ENCODE assay signal across 30 mouse cellular contexts in genomic region chr8:109424004-109424403, GRCm38 (mm10).
"Had no signal": no experiment of that assay in that cellular context is flagged by ENCODE, and none has a peak within 500 bp of the region (broad histone marks: within the 10 kb centered on the region; RNA-seq: fewer than 3 reads in every experiment).

No protein-coding gene starts in this region.

- H3K27ac ChIP-seq: left cerebral cortex, adult 2 months; limb, embryonic 12.5 days; limb, embryonic 13.5 days; limb, embryonic 15.5 days; liver, embryonic 12.5 days; liver, embryonic 13.5 days; liver, embryonic 14.5 days; liver, embryonic 15.5 days; lung, embryonic 15.5 days; macrophage; midbrain, embryonic 10.5 days; midbrain, embryonic 12.5 days; midbrain, embryonic 13.5 days; midbrain, embryonic 15.5 days; neural tube, embryonic 12.5 days had no signal

- H3K4me1 ChIP-seq: limb, embryonic 13.5 days; limb, embryonic 15.5 days; liver, embryonic 12.5 days; liver, embryonic 13.5 days; liver, embryonic 15.5 days; lung, embryonic 15.5 days; megakaryocyte, embryonic 14.5 days had no signal

- H3K36me3 ChIP-seq: limb, embryonic 12.5 days; limb, embryonic 13.5 days; limb, embryonic 15.5 days; liver, embryonic 12.5 days; liver, embryonic 13.5 days; liver, embryonic 15.5 days; lung, embryonic 15.5 days; midbrain, embryonic 10.5 days; midbrain, embryonic 12.5 days; midbrain, embryonic 13.5 days; midbrain, embryonic 15.5 days; neural tube, embryonic 12.5 days had no signal

- H3K9ac ChIP-seq: limb, embryonic 12.5 days; limb, embryonic 13.5 days; limb, embryonic 15.5 days; liver, embryonic 12.5 days; liver, embryonic 13.5 days; liver, embryonic 14.5 days; liver, embryonic 15.5 days; liver, postnatal 0 days; lung, embryonic 14.5 days; lung, embryonic 15.5 days; midbrain, embryonic 12.5 days; midbrain, embryonic 13.5 days; midbrain, embryonic 15.5 days; neural tube, embryonic 12.5 days had no signal

- ATAC-seq: liver, embryonic 12.5 days; liver, postnatal 0 days; midbrain, embryonic 13.5 days; midbrain, embryonic 15.5 days; midbrain, embryonic 16.5 days had no signal

- H3K4me2 ChIP-seq: limb, embryonic 12.5 days; limb, embryonic 13.5 days; limb, embryonic 15.5 days; liver, embryonic 11.5 days; liver, embryonic 12.5 days; liver, embryonic 13.5 days; liver, embryonic 15.5 days; lung, embryonic 14.5 days; lung, embryonic 15.5 days; midbrain, embryonic 11.5 days; midbrain, embryonic 12.5 days; midbrain, embryonic 13.5 days; midbrain, embryonic 15.5 days; neural tube, embryonic 12.5 days had no signal

- DNase-seq: left cerebral cortex, postnatal 4 days; liver; liver, embryonic 13.5 days; liver, postnatal 0 days; lung, adult 18-20 months; lung, adult 2 months; lung, embryonic 14.5 days; lung, postnatal 10 days; lung, postnatal 14 days; lung, postnatal 4 days; midbrain, embryonic 14.5 days had no signal

- H3K27me3 ChIP-seq: limb, embryonic 12.5 days; limb, embryonic 13.5 days; limb, embryonic 15.5 days; liver, embryonic 12.5 days; liver, embryonic 13.5 days; liver, embryonic 15.5 days; lung, embryonic 15.5 days; megakaryocyte, embryonic 14.5 days; midbrain, embryonic 12.5 days; midbrain, embryonic 13.5 days; midbrain, embryonic 15.5 days; neural tube, embryonic 12.5 days had no signal

- H3K4me3 ChIP-seq: left cerebral cortex, adult 2 months; limb, embryonic 12.5 days; limb, embryonic 13.5 days; limb, embryonic 15.5 days; liver, embryonic 12.5 days; liver, embryonic 13.5 days; liver, embryonic 15.5 days; lung, embryonic 15.5 days; megakaryocyte, embryonic 14.5 days; midbrain, embryonic 10.5 days; midbrain, embryonic 12.5 days; midbrain, embryonic 13.5 days; midbrain, embryonic 15.5 days; myocyte; neural tube, embryonic 12.5 days had no signal

- H3K9me3 ChIP-seq: limb, embryonic 15.5 days; liver, embryonic 12.5 days; liver, embryonic 13.5 days; liver, embryonic 15.5 days; lung, embryonic 15.5 days; midbrain, embryonic 10.5 days; midbrain, embryonic 13.5 days; midbrain, embryonic 15.5 days; neural tube, embryonic 12.5 days had no signal
